Mouse (Mus musculus): ENCODE measurements around the gene Eif4a1.
"Not testable (repeated sequence)": the region's sequence is repeated elsewhere in the genome, so short reads cannot be mapped to it uniquely, and the experiment has no call there.

The Eif4a1 gene

GRCm38 (mm10) chr11:69672211-69672706 is at the start of gene Eif4a1:
Eif4a1 (minus strand) TSS chr11:69672423.
- DNase-seq (ENCODE audit: low spot score), result peak; percentile 97

- peak; percentile 24 for DNase-seq (ENCODE audit: low spot score)
Observed at GRCm38 (mm10) chr11:69720852-69721251, 48.6 kb upstream of the Eif4a1 start.

GRCm38 (mm10) chr11:69719423-69719822 is 47.2 kb upstream of the Eif4a1 start:
- no peak for DNase-seq (ENCODE audit: low spot score)

GRCm38 (mm10) chr11:69718661-69719060 is 46.4 kb upstream of the Eif4a1 start:
- no peak for DNase-seq (ENCODE audit: low spot score)

- DNase-seq (ENCODE audit: low spot score), result no peak
Observed at GRCm38 (mm10) chr11:69716953-69717352, 44.7 kb upstream of the Eif4a1 start.

GRCm38 (mm10) chr11:69715929-69716328 is 43.7 kb upstream of the Eif4a1 start:
- peak; percentile 31 for DNase-seq (ENCODE audit: low spot score)

GRCm38 (mm10) chr11:69715482-69715881 is 43.3 kb upstream of the Eif4a1 start:
- DNase-seq (ENCODE audit: low spot score), result no peak

GRCm38 (mm10) chr11:69714636-69715329 is 42.6 kb upstream of the Eif4a1 start:
- DNase-seq (ENCODE audit: low spot score), result no peak

GRCm38 (mm10) chr11:69712954-69713672 is 40.9 kb upstream of the Eif4a1 start:
- DNase-seq (ENCODE audit: low spot score), result no peak

GRCm38 (mm10) chr11:69711082-69711481 is 38.9 kb upstream of the Eif4a1 start:
- no peak for DNase-seq (ENCODE audit: low spot score)

- no peak for DNase-seq (ENCODE audit: low spot score)
Observed at GRCm38 (mm10) chr11:69710470-69710869, 38.2 kb upstream of the Eif4a1 start.

- no peak for DNase-seq (ENCODE audit: low spot score)
Observed at GRCm38 (mm10) chr11:69709554-69710446, 37.6 kb upstream of the Eif4a1 start.

GRCm38 (mm10) chr11:69708614-69709265 is 36.5 kb upstream of the Eif4a1 start:
- no peak for DNase-seq (ENCODE audit: low spot score)

- no peak for DNase-seq (ENCODE audit: low spot score)
Observed at GRCm38 (mm10) chr11:69707873-69708381, 35.7 kb upstream of the Eif4a1 start.

GRCm38 (mm10) chr11:69707480-69707847 is 35.2 kb upstream of the Eif4a1 start:
- DNase-seq (ENCODE audit: low spot score), result no peak

- peak; percentile 26 for DNase-seq (ENCODE audit: low spot score)
Observed at GRCm38 (mm10) chr11:69706775-69707479, 34.7 kb upstream of the Eif4a1 start.

GRCm38 (mm10) chr11:69704613-69705010 is 32.4 kb upstream of the Eif4a1 start:
- no peak for DNase-seq (ENCODE audit: low spot score)

- no peak for DNase-seq (ENCODE audit: low spot score)
Observed at GRCm38 (mm10) chr11:69703814-69704612, 31.8 kb upstream of the Eif4a1 start.

- DNase-seq (ENCODE audit: low spot score), result not testable (repeated sequence)
Observed at GRCm38 (mm10) chr11:69703381-69703780, 31.2 kb upstream of the Eif4a1 start.

- not testable (repeated sequence) for DNase-seq (ENCODE audit: low spot score)
Observed at GRCm38 (mm10) chr11:69702886-69703285, 30.7 kb upstream of the Eif4a1 start.
